Mouse (Mus musculus) liver, embryonic 13.5 days (tissue): ENCODE results near the gene Zfp341. TPM values are rescaled to one million over a fixed set of nuclear protein-coding genes. Genes with fewer than 3 reads are reported as not detected.
A peak's percentile ranks its signal among the peaks of the same experiment; 100 is the strongest.

Experiments used
- ATAC-seq: fragments of 200-750 bp; cut with Nextera tagmentation; 2 replicates; pipeline ENCODE4 v1.8.0; 2017; ENCODE audit warnings: low read depth, mild to moderate bottlenecking, moderate number of reproducible peaks, moderate library complexity
- DNase-seq: peaks from one replicate; pipeline ENCODE4 v3.0.0; 2022
- H3K27ac ChIP-seq: fragments of 300-500 bp; sonication (generic); 2 replicates; pipeline ENCODE4 v1.5.1; 2015; ENCODE audit warnings: moderate library complexity, mild to moderate bottlenecking, inconsistent platforms
- H3K27me3 ChIP-seq: fragments of 300-500 bp; sonication (generic); 2 replicates; pipeline ENCODE4 v1.6.1; 2015; ENCODE audit warnings: mild to moderate bottlenecking, inconsistent platforms
- H3K36me3 ChIP-seq: fragments of 300-500 bp; sonication (generic); 2 replicates; pipeline ENCODE4 v1.6.1; 2015; ENCODE audit warnings: mild to moderate bottlenecking, inconsistent platforms
- H3K4me1 ChIP-seq: fragments of 300-500 bp; sonication (generic); replicated peaks from 2 replicates; pipeline ENCODE4 v1.6.1; 2015; ENCODE audit warnings: inconsistent platforms
- H3K4me2 ChIP-seq: fragments of 300-500 bp; sonication (generic); 2 replicates; pipeline ENCODE4 v1.6.1; 2015; ENCODE audit warnings: inconsistent platforms, mild to moderate bottlenecking, moderate library complexity
- H3K4me3 ChIP-seq: fragments of 300-500 bp; sonication (generic); replicated peaks from 2 replicates; pipeline ENCODE4 v1.5.1; 2015; ENCODE audit warnings: mild to moderate bottlenecking, inconsistent platforms
- H3K9ac ChIP-seq: fragments of 300-500 bp; sonication (generic); 2 replicates; pipeline ENCODE4 v1.6.1; 2015; ENCODE audit warnings: mild to moderate bottlenecking, inconsistent platforms
- H3K9me3 ChIP-seq: fragments of 300-500 bp; sonication (generic); replicated peaks from 2 replicates; pipeline ENCODE4 v1.6.1; 2016; ENCODE audit warnings: inconsistent platforms
- WGBS: fragments of 180-500 bp; shearing (Covaris S2); methylation state at CpG from one replicate; pipeline ENCODE4 v1.1.7; 2015; ENCODE audit not compliant: insufficient replicate concordance; 5-methylcytosine and 5-hydroxymethylcytosine counted together
- polyA plus RNA-seq: library from polyadenylated mRNA; unstranded; fragments of >200 nt; fragmentation: Nextera tagmentation; extraction: Ambion mirVana; gene quantifications from 2 replicates; pipeline ENCODE4 v1.2.1, GENCODE M21; 2015

The Zfp341 gene
- polyA plus RNA-seq, 1 experiment from 2014 or later, result 2.1 TPM

DNA sequence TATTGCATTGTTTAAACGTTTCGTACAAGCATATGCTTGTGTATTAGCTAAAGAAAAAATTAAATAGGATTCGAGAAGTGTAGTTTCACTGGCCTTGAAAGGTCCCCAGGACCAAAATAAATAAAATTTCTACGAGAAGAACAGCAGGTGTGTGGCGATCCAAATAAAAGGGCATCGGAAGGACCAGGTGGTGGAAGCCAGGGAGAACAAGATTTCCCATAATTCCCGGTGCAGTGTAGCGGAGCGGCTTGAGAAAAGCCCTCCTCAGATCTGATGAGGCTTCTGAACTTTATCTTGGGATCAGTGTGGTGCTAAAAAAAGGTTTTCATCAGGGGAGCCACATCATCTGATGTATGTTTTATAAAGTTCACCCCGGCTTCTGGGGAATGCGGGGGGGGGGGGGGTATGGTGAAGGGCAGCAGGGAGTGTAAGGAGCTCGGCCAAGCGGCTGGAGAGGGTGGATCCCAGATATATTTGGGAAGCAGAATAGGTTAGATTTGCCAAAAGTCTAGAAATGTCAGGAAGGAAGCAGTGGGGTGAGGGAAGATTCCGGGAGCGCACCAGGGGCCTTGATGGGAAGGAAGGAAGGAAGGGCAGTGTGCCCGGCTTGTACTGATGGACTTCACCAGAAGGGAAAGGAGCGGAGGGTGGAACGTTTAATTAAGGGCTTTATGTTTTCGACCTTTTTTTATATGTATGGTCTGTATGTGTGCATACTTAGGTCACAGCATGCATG lies 1.9 kb downstream of the Zfp341 start:
- H3K27me3 ChIP-seq, result no peaks in the 10 kb centered on the region
- H3K4me1 ChIP-seq, result peaks cover 68% of the 10 kb centered on the region
- DNase-seq, result no peak
- H3K4me3 ChIP-seq, result peak overlapping the region; percentile 74
- H3K4me2 ChIP-seq, result peak overlapping the region; percentile 94
- H3K36me3 ChIP-seq, result 0 out of 2 replicates have a peak, but pooled peaks cover 3% of the 10 kb centered on the region
- H3K27ac ChIP-seq, result peak overlapping the region; percentile 97
- no peak for ATAC-seq
- peak overlapping the region; percentile 88 for H3K9ac ChIP-seq
- WGBS, result 32% methylated on average over 19 of the region's 19 CpGs
- H3K9me3 ChIP-seq, result no peaks in the 10 kb centered on the region

GRCm38 (mm10) chr2:154615674-154616073 lies 2.6 kb downstream of the Zfp341 start:
- WGBS, result 21% methylated on average over 5 of the region's 5 CpGs
- peak overlapping the region; percentile 97 for H3K27ac ChIP-seq
- ATAC-seq (no peak), DNase-seq (no peak)
- peaks cover 61% of the 10 kb centered on the region for H3K4me1 ChIP-seq
- H3K4me2 ChIP-seq, result peak overlapping the region; percentile 94
- 0 out of 2 replicates have a peak, but pooled peaks cover 3% of the 10 kb centered on the region for H3K36me3 ChIP-seq
- H3K4me3 ChIP-seq, result peak overlapping the region; percentile 74
- peak overlapping the region; percentile 88 for H3K9ac ChIP-seq
- H3K27me3 ChIP-seq, result no peaks in the 10 kb centered on the region
- H3K9me3 ChIP-seq, result no peaks in the 10 kb centered on the region

DNA sequence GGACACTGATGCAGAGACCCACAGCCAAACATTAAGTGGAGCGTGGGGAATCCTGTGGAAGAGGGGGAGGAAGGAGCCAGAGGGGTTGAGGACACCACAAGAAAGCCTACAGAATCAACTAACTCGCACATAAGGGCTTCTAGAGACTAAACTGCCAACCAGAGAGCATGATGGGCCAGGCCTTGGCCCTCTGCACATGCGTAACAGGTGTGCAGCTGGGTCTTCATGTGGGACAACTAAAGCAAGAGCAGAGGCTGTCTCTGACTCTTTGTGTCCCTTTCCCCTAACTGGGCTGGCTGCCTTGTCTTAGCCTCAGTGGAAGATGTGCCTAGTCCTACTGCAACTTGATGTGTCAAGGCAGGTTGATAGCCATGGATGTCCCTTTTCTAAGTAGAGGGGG lies 4.0 kb downstream of the Zfp341 start:
- ATAC-seq (no peak), DNase-seq (no peak)
- Histone ChIP-seq H3K4me1 (peaks cover 61% of the 10 kb centered on the region), H3K4me3 (no peak overlapping the region), H3K27ac (peak overlapping the region; percentile 15; the same call in 1 of the 2 replicates), H3K27me3 (no peaks in the 10 kb centered on the region), H3K9ac (no peak overlapping the region), H3K9me3 (no peaks in the 10 kb centered on the region), H3K4me2 (no peak overlapping the region), H3K36me3 (0 out of 2 replicates have a peak, but pooled peaks cover 3% of the 10 kb centered on the region)
- 85% methylated on average over 3 of the region's 3 CpGs for WGBS

DNA sequence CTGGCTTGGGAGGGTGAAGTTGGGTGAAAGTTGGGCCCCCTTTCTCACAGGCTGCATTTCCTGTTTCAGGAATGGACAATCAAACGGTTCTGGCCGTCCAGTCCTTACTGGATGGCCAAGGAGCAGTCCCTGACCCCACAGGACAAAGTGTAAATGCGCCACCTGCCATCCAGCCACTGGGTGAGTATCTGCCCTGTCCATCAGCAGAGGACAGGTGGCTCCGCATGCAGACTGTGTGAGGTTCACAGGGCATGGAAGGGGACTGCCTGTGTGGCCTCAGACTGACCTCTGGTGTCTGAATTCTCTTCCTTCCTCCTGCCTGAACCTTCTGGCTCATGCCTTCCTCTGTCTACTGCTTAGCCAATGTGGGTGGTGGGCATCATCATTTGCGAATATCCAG lies 8.6 kb downstream of the Zfp341 start:
- H3K4me1 ChIP-seq, result peaks cover 24% of the 10 kb centered on the region
- H3K9ac ChIP-seq, result no peak overlapping the region
- no peak overlapping the region for H3K4me3 ChIP-seq
- H3K36me3 ChIP-seq, result peaks cover 22% of the 10 kb centered on the region
- no peak for ATAC-seq
- 48% methylated on average over 5 of the region's 5 CpGs for WGBS
- no peak for DNase-seq
- no peak overlapping the region for H3K4me2 ChIP-seq
- H3K27ac ChIP-seq, result no peak overlapping the region
- H3K9me3 ChIP-seq, result peaks cover 6% of the 10 kb centered on the region
- H3K27me3 ChIP-seq, result no peaks in the 10 kb centered on the region

- H3K4me1 ChIP-seq, result peaks cover 13% of the 10 kb centered on the region
- peaks cover 6% of the 10 kb centered on the region for H3K9me3 ChIP-seq
- no peak overlapping the region for H3K4me2 ChIP-seq
- DNase-seq (no peak), ATAC-seq (no peak)
- H3K9ac ChIP-seq, result no peak overlapping the region
- peaks cover 30% of the 10 kb centered on the region for H3K36me3 ChIP-seq
- no peak overlapping the region for H3K27ac ChIP-seq
- H3K4me3 ChIP-seq, result no peak overlapping the region
- no peaks in the 10 kb centered on the region for H3K27me3 ChIP-seq
Measured at GRCm38 (mm10) chr2:154624137-154624536, 11.0 kb downstream of the Zfp341 start.

DNA sequence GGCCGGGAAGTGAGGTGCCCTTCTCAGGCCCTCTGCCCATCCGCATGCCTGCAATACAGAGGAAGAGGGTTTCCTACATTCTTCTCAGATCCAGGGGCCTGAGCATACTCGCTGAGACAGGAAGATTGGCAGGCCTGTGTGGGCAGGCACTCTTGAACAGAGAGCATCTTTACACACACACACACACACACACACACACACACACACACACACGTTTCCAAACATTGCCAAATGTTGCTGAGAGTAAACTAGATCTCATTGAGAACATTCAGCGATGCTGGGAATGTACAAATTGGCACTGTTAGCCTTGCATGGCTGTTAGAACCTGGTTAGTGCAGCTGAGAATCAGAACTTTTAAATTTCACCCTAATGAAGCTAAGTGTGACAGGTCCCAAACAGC lies 17.4 kb downstream of the Zfp341 start:
- ATAC-seq, result no peak
- Histone ChIP-seq H3K4me1 (peaks cover 52% of the 10 kb centered on the region), H3K9me3 (no peaks in the 10 kb centered on the region), H3K9ac (peak overlapping the region; percentile 80), H3K27ac (peak overlapping the region; percentile 100), H3K36me3 (peaks cover 30% of the 10 kb centered on the region), H3K27me3 (no peaks in the 10 kb centered on the region), H3K4me3 (peak overlapping the region; percentile 68), H3K4me2 (peak overlapping the region; percentile 76)
- 73% methylated on average over 5 of the region's 5 CpGs for WGBS
- no peak for DNase-seq

GRCm38 (mm10) chr2:154632203-154632780 lies 19.2 kb downstream of the Zfp341 start:
- DNase-seq, result peak; percentile 81
- peak overlapping the region; percentile 80 for H3K9ac ChIP-seq

DNA sequence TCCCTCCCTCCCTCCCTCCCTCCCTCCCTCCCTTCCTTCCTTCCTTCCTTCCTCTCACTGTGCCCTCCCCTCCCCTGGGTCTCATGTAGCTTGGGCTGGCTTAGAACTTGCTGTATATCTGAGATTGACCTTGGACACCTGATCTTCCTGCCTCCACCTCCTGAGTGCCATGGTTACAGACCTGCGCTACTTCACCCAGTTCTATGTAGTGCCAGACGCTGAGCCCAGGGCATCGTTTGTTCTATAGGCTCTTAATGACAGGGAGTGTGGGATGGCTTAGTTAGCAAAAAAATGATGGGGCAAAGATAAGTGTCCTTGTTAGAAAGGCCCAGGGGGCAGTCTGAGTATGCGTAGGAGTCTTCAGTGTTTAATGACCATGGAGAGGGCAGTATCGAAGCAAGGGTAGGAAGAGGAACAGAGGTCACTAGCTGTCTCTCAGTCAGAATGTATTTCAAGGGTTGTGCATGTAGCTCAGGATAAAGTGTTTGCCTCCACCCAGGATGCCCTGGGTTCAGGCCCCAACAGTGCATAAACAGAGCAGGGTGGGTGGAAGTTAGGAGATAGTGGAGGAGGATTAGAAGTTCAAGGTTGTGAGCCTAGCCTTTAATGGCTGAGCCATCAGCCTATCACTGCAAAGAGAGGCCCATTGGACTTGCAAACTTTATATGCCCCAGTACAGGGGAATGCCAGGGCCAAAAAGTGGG lies 20.1 kb downstream of the Zfp341 start:
- Histone ChIP-seq H3K9ac (peak overlapping the region; percentile 80), H3K27ac (peak overlapping the region; percentile 100), H3K27me3 (no peaks in the 10 kb centered on the region), H3K4me1 (peaks cover 60% of the 10 kb centered on the region), H3K4me3 (peak overlapping the region; percentile 68), H3K9me3 (0 out of 2 replicates have a peak, but pooled peaks cover 2% of the 10 kb centered on the region), H3K4me2 (peak overlapping the region; percentile 76), H3K36me3 (peaks cover 36% of the 10 kb centered on the region)
- WGBS, result 67% methylated on average over 5 of the region's 5 CpGs
- ATAC-seq (peak; percentile 61), DNase-seq (peak; percentile 60)

More at GRCm38 (mm10) chr2:154632203-154632780, 19.2 kb downstream of the Zfp341 start:
- peak; percentile 85 for ATAC-seq
- Histone ChIP-seq H3K4me2 (peak overlapping the region; percentile 76), H3K9me3 (no peaks in the 10 kb centered on the region), H3K27me3 (no peaks in the 10 kb centered on the region), H3K27ac (peak overlapping the region; percentile 100), H3K36me3 (peaks cover 32% of the 10 kb centered on the region), H3K4me1 (peaks cover 60% of the 10 kb centered on the region), H3K4me3 (peak overlapping the region; percentile 68)
- WGBS, result 21% methylated on average over 16 of the region's 16 CpGs

GRCm38 (mm10) chr2:154633876-154634644 lies 21.0 kb downstream of the Zfp341 start:
- 65% methylated on average over 9 of the region's 9 CpGs for WGBS
- peak overlapping the region; percentile 100 for H3K27ac ChIP-seq
- H3K9ac ChIP-seq, result peak overlapping the region; percentile 80
- H3K4me1 ChIP-seq, result peaks cover 54% of the 10 kb centered on the region
- peak; percentile 65 for DNase-seq
- no peaks in the 10 kb centered on the region for H3K27me3 ChIP-seq
- peak overlapping the region; percentile 76 for H3K4me2 ChIP-seq
- peaks cover 6% of the 10 kb centered on the region; the same call in 1 of the 2 replicates for H3K9me3 ChIP-seq
- peak overlapping the region; percentile 68 for H3K4me3 ChIP-seq
- ATAC-seq, result peak; percentile 50
- H3K36me3 ChIP-seq, result peaks cover 39% of the 10 kb centered on the region

DNA sequence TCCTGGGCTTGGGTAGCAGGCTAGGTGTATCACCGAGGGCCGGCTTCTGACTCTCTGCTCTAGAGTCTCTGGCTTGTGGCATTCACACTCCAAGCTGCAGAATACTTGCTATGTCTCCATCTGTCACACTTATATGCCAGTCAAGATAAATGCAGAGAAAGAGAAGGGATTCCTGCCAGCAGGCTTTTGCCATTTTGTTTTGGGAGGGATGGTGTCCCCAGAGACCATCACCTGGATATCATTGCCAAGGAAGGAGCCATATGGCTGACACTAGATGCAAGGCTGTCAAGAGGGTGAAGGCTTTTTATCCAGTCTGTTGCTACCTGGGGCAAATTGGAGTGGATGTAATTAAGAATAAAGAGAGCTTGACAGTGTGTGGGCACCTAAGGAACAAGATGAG lies 22.7 kb downstream of the Zfp341 start:
- peak overlapping the region; percentile 11; the same call in 1 of the 2 replicates for H3K9ac ChIP-seq
- no peak for DNase-seq
- peaks cover 6% of the 10 kb centered on the region; the same call in 1 of the 2 replicates for H3K9me3 ChIP-seq
- peaks cover 38% of the 10 kb centered on the region for H3K4me1 ChIP-seq
- peaks cover 32% of the 10 kb centered on the region for H3K36me3 ChIP-seq
- ATAC-seq, result no peak
- H3K27me3 ChIP-seq, result no peaks in the 10 kb centered on the region
- peak overlapping the region; percentile 100 for H3K27ac ChIP-seq
- H3K4me2 ChIP-seq, result 0 out of 2 replicates have a peak overlapping the region, but pooled peaks have one; percentile 76
- no peak overlapping the region for H3K4me3 ChIP-seq
- 92% methylated on average over 2 of the region's 2 CpGs for WGBS
